Mouse (Mus musculus): ENCODE data around the gene Rnf183.

- TF ChIP-seq CTCF (IDR thresholded peaks at IDR 0.05; ENCODE audit: low read depth) (no peak), EP300 (IDR thresholded peaks at IDR 0.05; ENCODE audit: low read depth) (no peak)
Observed at GRCm38 (mm10) chr4:62379724-62380381, 55.2 kb downstream of the Rnf183 start.
